Mouse (Mus musculus) retina, adult 2 months (tissue): ENCODE measurements around the gene Tinagl1.

Experiments
- DNase-seq: peaks from one replicate; pipeline ENCODE4 v3.0.0-alpha.2; 2012; ENCODE audit warnings: low read depth, low spot score

Tinagl1 gene

GRCm38 (mm10) chr4:130177536-130177935, 2.6 kb upstream of the Tinagl1 start:
- no peak for DNase-seq

GRCm38 (mm10) chr4:130177087-130177486, 2.2 kb upstream of the Tinagl1 start:
- no peak for DNase-seq

- no peak for DNase-seq
These were observed 1.3 kb upstream of the Tinagl1 start for GRCm38 (mm10) chr4:130176156-130176720.

- DNase-seq, result no peak
These were observed 439 bp downstream of the Tinagl1 start for GRCm38 (mm10) chr4:130174335-130175031.

GRCm38 (mm10) chr4:130173911-130174311, 1.0 kb downstream of the Tinagl1 start:
- DNase-seq, result no peak

- no peak for DNase-seq
These were observed 1.7 kb downstream of the Tinagl1 start for GRCm38 (mm10) chr4:130173060-130173822.

- no peak for DNase-seq
These were observed 2.8 kb downstream of the Tinagl1 start for GRCm38 (mm10) chr4:130171951-130172765.

GRCm38 (mm10) chr4:130170362-130170761, 4.6 kb downstream of the Tinagl1 start:
- no peak for DNase-seq

GRCm38 (mm10) chr4:130169411-130169971, 5.4 kb downstream of the Tinagl1 start:
- no peak for DNase-seq

- no peak for DNase-seq
These were observed 6.4 kb downstream of the Tinagl1 start for GRCm38 (mm10) chr4:130168280-130169183.

- no peak for DNase-seq
These were observed 7.1 kb downstream of the Tinagl1 start for GRCm38 (mm10) chr4:130167814-130168213.

GRCm38 (mm10) chr4:130167321-130167720, 7.6 kb downstream of the Tinagl1 start:
- DNase-seq, result no peak

GRCm38 (mm10) chr4:130166592-130166991, 8.3 kb downstream of the Tinagl1 start:
- DNase-seq, result no peak

- no peak for DNase-seq
These were observed 8.9 kb downstream of the Tinagl1 start for GRCm38 (mm10) chr4:130166061-130166460.

- DNase-seq, result no peak
These were observed 10.8 kb downstream of the Tinagl1 start for GRCm38 (mm10) chr4:130164121-130164520.

GRCm38 (mm10) chr4:130163391-130163861, 11.5 kb downstream of the Tinagl1 start:
- DNase-seq, result no peak

- DNase-seq, result no peak
These were observed 13.6 kb downstream of the Tinagl1 start for GRCm38 (mm10) chr4:130161349-130161748.

- DNase-seq, result no peak
These were observed 18.0 kb downstream of the Tinagl1 start for GRCm38 (mm10) chr4:130156812-130157371.

GRCm38 (mm10) chr4:130154250-130154649, 20.7 kb downstream of the Tinagl1 start:
- no peak for DNase-seq

GRCm38 (mm10) chr4:130148405-130148804, 26.5 kb downstream of the Tinagl1 start:
- no peak for DNase-seq
